Mouse (Mus musculus) bone marrow macrophage, adult 2 months (primary cell): ENCODE data around the gene Itga9.

Experiments used
- CTCF ChIP-seq: IDR thresholded peaks from 2 replicates; pipeline ENCODE4 v1.5.1; 2012; ENCODE audit warnings: low read depth, mild to moderate bottlenecking, low read length, moderate library complexity
- POLR2A ChIP-seq: IDR thresholded peaks from 2 replicates; pipeline ENCODE4 v1.6.1; 2012; ENCODE audit warnings: mild to moderate bottlenecking, low read depth, low read length, borderline replicate concordance

- TF ChIP-seq CTCF, result no peak
- no peak for TF ChIP-seq POLR2A
Measured at GRCm38 (mm10) chr9:118574911-118575310, 31.6 kb upstream of the Itga9 start.
